Mouse (Mus musculus) C2C12 (cell line): ENCODE data around the gene Casc1. TPM values are rescaled to one million over a fixed set of nuclear protein-coding genes. Genes with fewer than 3 reads are reported as not detected.

Experiments
- H3K27me3 ChIP-seq: one replicate; pipeline ENCODE4 v1.6.1; 2011; ENCODE audit not compliant: control insufficient read depth, insufficient read depth, insufficient read length
- H3K36me3 ChIP-seq: one replicate; pipeline ENCODE4 v1.6.1; 2011; ENCODE audit not compliant: control insufficient read depth, insufficient read depth
- H3K4me3 ChIP-seq: one replicate; pipeline ENCODE4 v1.5.1; 2011; ENCODE audit warnings: mild to moderate bottlenecking, control low read depth; ENCODE audit not compliant: poor library complexity, insufficient read depth, severe bottlenecking
- H3K79me2 ChIP-seq: one replicate; pipeline ENCODE4 v1.6.1; 2011; ENCODE audit not compliant: control insufficient read depth, insufficient read depth
- H3K79me3 ChIP-seq: one replicate; pipeline ENCODE4 v1.6.1; 2011; ENCODE audit warnings: low read depth, control low read depth
- H3ac ChIP-seq: one replicate; pipeline ENCODE3; 2011; ENCODE audit warnings: low read depth; ENCODE audit not compliant: control insufficient read depth, insufficient read length
- CEBPB ChIP-seq: IDR thresholded peaks from one replicate; pipeline ENCODE4 v1.6.1; 2011; ENCODE audit warnings: low read depth, mild to moderate bottlenecking, control low read depth, moderate library complexity
- CTCF ChIP-seq: IDR thresholded peaks from one replicate; pipeline ENCODE4 v1.5.1; 2011; ENCODE audit not compliant: control insufficient read depth, insufficient read depth, insufficient read length
- FOSL1 ChIP-seq: IDR thresholded peaks from one replicate; pipeline ENCODE4 v1.8.0; 2011; ENCODE audit warnings: mild to moderate bottlenecking, low read length; ENCODE audit not compliant: poor library complexity, insufficient read depth, severe bottlenecking
- MAX ChIP-seq: IDR thresholded peaks from one replicate; pipeline ENCODE4 v1.6.1; 2011; ENCODE audit warnings: mild to moderate bottlenecking, control low read depth
- MYOD1 ChIP-seq: IDR thresholded peaks from one replicate; pipeline ENCODE4 v1.6.1; 2011; ENCODE audit warnings: low read depth; ENCODE audit not compliant: control insufficient read depth, insufficient read length
- MYOG ChIP-seq: IDR thresholded peaks from one replicate; pipeline ENCODE4 v1.6.1; 2011; ENCODE audit not compliant: control insufficient read depth, insufficient read length; ENCODE audit errors: extremely low read depth
- USF1 ChIP-seq: IDR thresholded peaks from one replicate; pipeline ENCODE4 v1.6.1; 2011; ENCODE audit warnings: low read depth, mild to moderate bottlenecking, control low read depth, moderate library complexity
- polyA plus RNA-seq: library from polyadenylated mRNA; unstranded; fragments of >200 nt; fragmentation: generic; extraction: Trizol; gene quantifications from one replicate; pipeline ENCODE4 v1.2.1, GENCODE M21; 2012; ENCODE audit warnings: missing spikeins

Casc1 gene
- polyA plus RNA-seq, 1 experiment, result 0.25 TPM

GRCm38 (mm10) chr6:145131991-145132390 is 78.8 kb downstream of the Casc1 start:
- TF ChIP-seq USF1, result no peak
- no peak for TF ChIP-seq MYOG
- TF ChIP-seq CEBPB, result no peak
- no peak for TF ChIP-seq MYOD1
- no peak for TF ChIP-seq FOSL1
- no peak for TF ChIP-seq MAX
- no peak for TF ChIP-seq CTCF
- Histone ChIP-seq H3K79me3 (no peaks in the 10 kb centered on the region), H3ac (no peak overlapping the region), H3K4me3 (no peak overlapping the region), H3K27me3 (no peaks in the 10 kb centered on the region), H3K79me2 (no peaks in the 10 kb centered on the region), H3K36me3 (no peaks in the 10 kb centered on the region)

DNA sequence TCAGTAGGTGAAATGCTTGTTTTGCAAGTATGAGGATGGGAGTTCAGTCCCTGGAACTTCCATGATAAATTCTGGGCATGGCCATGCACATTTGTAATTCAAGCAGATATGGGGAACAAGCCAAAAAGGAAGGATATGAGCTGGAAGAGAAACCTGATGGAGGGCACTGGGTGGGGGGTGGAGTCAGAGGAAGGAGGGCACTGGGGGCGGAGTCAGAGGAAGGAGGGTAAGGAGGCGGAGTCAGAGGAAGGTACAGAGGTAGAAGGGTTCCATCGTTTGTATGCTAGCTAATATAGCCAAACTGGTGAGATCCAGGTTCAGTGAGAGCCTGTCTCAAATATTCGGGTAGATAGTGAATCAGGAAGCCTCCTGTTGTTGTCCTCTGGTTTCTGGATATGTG is 81.2 kb downstream of the Casc1 start:
- H3K4me3 ChIP-seq, result no peak overlapping the region
- no peaks in the 10 kb centered on the region for H3K79me3 ChIP-seq
- no peaks in the 10 kb centered on the region for H3K79me2 ChIP-seq
- no peaks in the 10 kb centered on the region for H3K36me3 ChIP-seq
- H3K27me3 ChIP-seq, result no peaks in the 10 kb centered on the region
- TF ChIP-seq FOSL1 (no peak), CEBPB (no peak), CTCF (no peak), MYOD1 (no peak), USF1 (no peak), MYOG (no peak), MAX (no peak)
- no peak overlapping the region for H3ac ChIP-seq

DNA sequence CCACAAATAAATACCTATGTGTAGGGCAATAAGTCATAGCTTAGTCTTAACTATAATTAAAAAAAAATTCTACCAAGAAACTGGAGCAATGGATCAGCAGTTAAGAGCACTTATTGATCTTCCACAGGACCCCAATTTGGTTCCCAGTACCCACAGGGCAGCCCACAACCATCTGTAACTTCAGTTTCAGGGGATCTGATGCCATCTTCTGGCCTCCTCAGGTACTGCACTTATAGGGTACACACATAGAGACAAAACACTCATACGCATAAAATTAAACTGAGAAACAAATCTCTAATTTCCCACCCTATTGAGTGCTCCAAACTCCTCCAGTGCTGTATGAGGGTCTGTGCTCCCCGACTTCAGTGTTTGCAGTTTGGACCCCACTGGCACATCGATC is 83.2 kb downstream of the Casc1 start:
- TF ChIP-seq CTCF (no peak), CEBPB (no peak)
- H3K79me2 ChIP-seq, result no peaks in the 10 kb centered on the region
- H3K4me3 ChIP-seq, result no peak overlapping the region
- H3ac ChIP-seq, result no peak overlapping the region
- no peaks in the 10 kb centered on the region for H3K79me3 ChIP-seq
- no peaks in the 10 kb centered on the region for H3K27me3 ChIP-seq
- no peaks in the 10 kb centered on the region for H3K36me3 ChIP-seq

GRCm38 (mm10) chr6:145125591-145126113 is 85.2 kb downstream of the Casc1 start:
- no peaks in the 10 kb centered on the region for H3K36me3 ChIP-seq
- no peaks in the 10 kb centered on the region for H3K79me2 ChIP-seq
- H3K27me3 ChIP-seq, result no peaks in the 10 kb centered on the region
- H3K4me3 ChIP-seq, result no peak overlapping the region
- H3K79me3 ChIP-seq, result no peaks in the 10 kb centered on the region
- H3ac ChIP-seq, result no peak overlapping the region
- no peak for TF ChIP-seq MYOG
- TF ChIP-seq USF1, result no peak
- TF ChIP-seq MYOD1, result no peak
- no peak for TF ChIP-seq CTCF
- no peak for TF ChIP-seq CEBPB
- TF ChIP-seq FOSL1, result no peak
- TF ChIP-seq MAX, result no peak

Other genes with a start within 250 kb of the Casc1 start
- 100 TPM for gene Bcat1, start 134.8 kb downstream of the Casc1 start, polyA plus RNA-seq
- gene Lrmp, start 95.4 kb downstream of the Casc1 start, polyA plus RNA-seq, result not detected
- gene Etfrf1, start 129 bp upstream of the Casc1 start, polyA plus RNA-seq, result 4.2 TPM
- gene Kras, start 39.2 kb upstream of the Casc1 start, polyA plus RNA-seq, result 17.8 TPM